In the genomic region with DNA sequence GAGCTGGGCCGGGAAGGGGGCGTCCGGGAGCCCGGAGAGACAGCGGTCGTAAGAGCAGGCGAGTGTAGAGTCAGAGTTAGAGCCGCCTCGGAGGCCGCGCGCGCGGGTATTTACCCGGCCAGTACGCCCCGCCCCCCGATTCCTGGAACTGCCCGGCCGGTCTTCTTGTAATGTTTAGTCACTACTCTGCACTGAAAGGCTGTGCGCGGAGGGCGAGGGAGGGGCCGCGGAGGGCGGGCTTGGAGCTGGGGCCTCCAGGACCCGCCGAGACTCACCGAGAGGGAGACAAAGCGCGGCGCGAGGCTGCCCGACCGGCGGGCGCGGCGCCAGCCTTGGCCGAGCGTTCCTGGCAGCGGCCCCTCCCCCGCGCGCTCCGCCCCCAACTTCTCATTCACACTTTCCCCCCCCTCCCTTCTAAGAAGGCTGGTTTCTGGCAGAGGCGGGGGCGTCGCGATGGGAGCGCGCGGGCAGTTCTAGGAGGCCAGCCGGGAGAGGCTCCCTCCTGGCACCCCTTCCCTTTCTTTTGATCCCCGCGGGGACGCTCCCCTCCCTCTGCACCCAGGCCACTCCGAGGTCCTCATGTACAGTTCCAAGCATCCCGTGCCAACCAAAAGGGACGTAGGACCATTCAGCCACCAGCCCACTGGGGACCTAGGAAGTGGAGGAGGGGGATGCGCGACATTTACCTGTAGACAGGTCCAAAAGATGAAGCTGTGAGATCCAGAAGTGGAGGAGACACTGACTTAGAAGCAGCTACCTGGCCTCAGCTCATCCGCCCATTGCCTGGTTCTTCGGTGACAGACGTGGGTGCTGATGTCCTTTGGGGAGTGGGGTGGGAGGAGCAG, we compare ENCODE assay signal across 1 mouse cellular context.
TF ChIP-seq lines count a peak whose summit lies in the region.

No protein-coding gene starts in this region.

TF ChIP-seq in myocyte, 11 proteins besides CTCF, POLR2A, EP300 and RAD21 (continued from another document):
- TF ChIP-seq REST (IDR thresholded peaks at IDR 0.05; ENCODE audit: insufficient read depth, insufficient read length) (no peak), TCF12 (IDR thresholded peaks at IDR 0.05; ENCODE audit: insufficient read depth, poor library complexity, severe bottlenecking) (no peak)
